Mouse (Mus musculus) C2C12 (cell line): ENCODE data around the gene Gabre. TPM values are rescaled to one million over a fixed set of nuclear protein-coding genes. Genes with fewer than 3 reads are reported as not detected.

Experiments used
- H3K27me3 ChIP-seq: one replicate; pipeline ENCODE4 v1.6.1; 2011; ENCODE audit not compliant: control insufficient read depth, insufficient read depth, insufficient read length
- H3K36me3 ChIP-seq: one replicate; pipeline ENCODE4 v1.6.1; 2011; ENCODE audit not compliant: control insufficient read depth, insufficient read depth
- H3K4me3 ChIP-seq: one replicate; pipeline ENCODE4 v1.5.1; 2011; ENCODE audit warnings: mild to moderate bottlenecking, control low read depth; ENCODE audit not compliant: poor library complexity, insufficient read depth, severe bottlenecking
- H3K79me2 ChIP-seq: one replicate; pipeline ENCODE4 v1.6.1; 2011; ENCODE audit not compliant: control insufficient read depth, insufficient read depth
- H3K79me3 ChIP-seq: one replicate; pipeline ENCODE4 v1.6.1; 2011; ENCODE audit warnings: low read depth, control low read depth
- H3ac ChIP-seq: one replicate; pipeline ENCODE3; 2011; ENCODE audit warnings: low read depth; ENCODE audit not compliant: control insufficient read depth, insufficient read length
- CEBPB ChIP-seq: IDR thresholded peaks from one replicate; pipeline ENCODE4 v1.6.1; 2011; ENCODE audit warnings: low read depth, mild to moderate bottlenecking, control low read depth, moderate library complexity
- CTCF ChIP-seq: IDR thresholded peaks from one replicate; pipeline ENCODE4 v1.5.1; 2011; ENCODE audit not compliant: control insufficient read depth, insufficient read depth, insufficient read length
- FOSL1 ChIP-seq: IDR thresholded peaks from one replicate; pipeline ENCODE4 v1.8.0; 2011; ENCODE audit warnings: mild to moderate bottlenecking, low read length; ENCODE audit not compliant: poor library complexity, insufficient read depth, severe bottlenecking
- MAX ChIP-seq: IDR thresholded peaks from one replicate; pipeline ENCODE4 v1.6.1; 2011; ENCODE audit warnings: mild to moderate bottlenecking, control low read depth
- MYOD1 ChIP-seq: IDR thresholded peaks from one replicate; pipeline ENCODE4 v1.6.1; 2011; ENCODE audit warnings: low read depth; ENCODE audit not compliant: control insufficient read depth, insufficient read length
- MYOG ChIP-seq: IDR thresholded peaks from one replicate; pipeline ENCODE4 v1.6.1; 2011; ENCODE audit not compliant: control insufficient read depth, insufficient read length; ENCODE audit errors: extremely low read depth
- USF1 ChIP-seq: IDR thresholded peaks from one replicate; pipeline ENCODE4 v1.6.1; 2011; ENCODE audit warnings: low read depth, mild to moderate bottlenecking, control low read depth, moderate library complexity
- long read RNA-seq, 2 experiments: library from polyadenylated mRNA; unstranded; transcript quantifications; one replicate each; pipeline ENCODE4 v2.0.0; 2019 to 2020
- polyA plus RNA-seq: library from polyadenylated mRNA; unstranded; fragments of >200 nt; fragmentation: generic; extraction: Trizol; gene quantifications from one replicate; pipeline ENCODE4 v1.2.1, GENCODE M21; 2012; ENCODE audit warnings: missing spikeins

Gene Gabre
- 2.0 TPM for polyA plus RNA-seq
- long read RNA-seq, experiment 1 = 0 reads
- long read RNA-seq, experiment 2, partial matches to known transcripts = 0 of 2 reads
- long read RNA-seq, experiment 2, other reads (novel, unspliced or antisense) = 2 of 2 reads

GRCm38 (mm10) chrX:72274659-72275371 lies at the start of gene Gabre:
Gene Gabre (minus strand): TSS chrX:72274803.
- TF ChIP-seq FOSL1 (no peak), CTCF (no peak), MYOG (no peak), USF1 (no peak), CEBPB (no peak), MYOD1 (no peak), MAX (no peak)
- peaks cover 10% of the 10 kb centered on the region for H3K79me3 ChIP-seq
- H3K4me3 ChIP-seq = peak within 1 kb of the TSS; percentile 36
- H3ac ChIP-seq = peak within 1 kb of the TSS; percentile 70
- no peaks in the 10 kb centered on the region for H3K27me3 ChIP-seq
- no peaks in the 10 kb centered on the region for H3K36me3 ChIP-seq
- peaks cover 17% of the 10 kb centered on the region for H3K79me2 ChIP-seq

GRCm38 (mm10) chrX:72297812-72298211 lies 23.2 kb upstream of the Gabre start:
- H3K4me3 ChIP-seq = no peak overlapping the region
- TF ChIP-seq CTCF (no peak), FOSL1 (no peak), USF1 (no peak), MYOG (no peak), MAX (no peak), MYOD1 (no peak), CEBPB (no peak)
- H3K79me2 ChIP-seq = no peaks in the 10 kb centered on the region
- H3K27me3 ChIP-seq = no peaks in the 10 kb centered on the region
- H3K79me3 ChIP-seq = no peaks in the 10 kb centered on the region
- H3ac ChIP-seq = no peak overlapping the region
- no peaks in the 10 kb centered on the region for H3K36me3 ChIP-seq

- Histone ChIP-seq H3K79me2 (peaks cover 17% of the 10 kb centered on the region), H3ac (no peak overlapping the region), H3K79me3 (peaks cover 10% of the 10 kb centered on the region), H3K36me3 (no peaks in the 10 kb centered on the region), H3K27me3 (no peaks in the 10 kb centered on the region), H3K4me3 (no peak overlapping the region)
- TF ChIP-seq FOSL1 = no peak
- no peak for TF ChIP-seq CEBPB
- TF ChIP-seq CTCF = no peak
- no peak for TF ChIP-seq MAX
- TF ChIP-seq MYOG = no peak
- TF ChIP-seq MYOD1 = no peak
- no peak for TF ChIP-seq USF1
These were observed 715 bp upstream of the Gabre start for GRCm38 (mm10) chrX:72275372-72275663.

GRCm38 (mm10) chrX:72273966-72274658 lies 491 bp downstream of the Gabre start:
- H3K4me3 ChIP-seq = peak overlapping the region; percentile 36
- TF ChIP-seq FOSL1 (no peak), USF1 (no peak), MAX (no peak), MYOG (no peak), CEBPB (no peak), MYOD1 (no peak), CTCF (no peak)
- no peaks in the 10 kb centered on the region for H3K36me3 ChIP-seq
- peaks cover 10% of the 10 kb centered on the region for H3K79me3 ChIP-seq
- no peaks in the 10 kb centered on the region for H3K27me3 ChIP-seq
- peak overlapping the region; percentile 70 for H3ac ChIP-seq
- H3K79me2 ChIP-seq = peaks cover 17% of the 10 kb centered on the region

GRCm38 (mm10) chrX:72270637-72271036 lies 4.0 kb downstream of the Gabre start:
- no peak overlapping the region for H3ac ChIP-seq
- H3K4me3 ChIP-seq = no peak overlapping the region
- no peaks in the 10 kb centered on the region for H3K27me3 ChIP-seq
- H3K79me2 ChIP-seq = peaks cover 17% of the 10 kb centered on the region
- no peak for TF ChIP-seq CEBPB
- no peak for TF ChIP-seq FOSL1
- TF ChIP-seq MYOD1 = no peak
- TF ChIP-seq CTCF = no peak
- no peak for TF ChIP-seq USF1
- TF ChIP-seq MAX = no peak
- H3K36me3 ChIP-seq = no peaks in the 10 kb centered on the region
- peaks cover 10% of the 10 kb centered on the region for H3K79me3 ChIP-seq
